Mouse (Mus musculus) MEL (cell line): ENCODE measurements around the gene Sgo2a. TPM values are rescaled to one million over a fixed set of nuclear protein-coding genes. Genes with fewer than 3 reads are reported as not detected.

Source experiments
- DNase-seq: peaks from one replicate; pipeline ENCODE4 v3.0.0; 2011; ENCODE audit warnings: low read depth, low spot score
- H3K27ac ChIP-seq: 2 replicates; pipeline ENCODE4 v1.5.1; 2012; ENCODE audit warnings: low read depth, mild to moderate bottlenecking, control low read depth, low read length, moderate library complexity; ENCODE audit not compliant: control insufficient read depth
- H3K27me3 ChIP-seq, 2 experiments: fragments of 150-350 bp in 1 of 2; sonication (generic) in 1 of 2; 2 replicates each; pipeline ENCODE4 v1.6.1; 2012; ENCODE audit warnings: low read length in 2 of 2, mild to moderate bottlenecking in 2 of 2, improper control_type of control experiment in 1 of 2, moderate library complexity in 1 of 2; ENCODE audit not compliant: insufficient read depth in 2 of 2, control insufficient read depth in 1 of 2
- H3K36me3 ChIP-seq, 2 experiments: 2 replicates each; pipeline ENCODE4 v1.6.1; 2012 to 2014; ENCODE audit warnings: low read length in 2 of 2, improper control_type of control experiment in 1 of 2, inconsistent platforms in 1 of 2, mild to moderate bottlenecking in 1 of 2; ENCODE audit not compliant: insufficient read depth in 2 of 2, control insufficient read depth in 1 of 2
- H3K4me1 ChIP-seq, 2 experiments: fragments of 150-350 bp in 1 of 2; sonication (generic) in 1 of 2; 2 replicates each; pipeline ENCODE4 v1.6.1; 2012; ENCODE audit warnings: low read length in 2 of 2, improper control_type of control experiment in 1 of 2, mild to moderate bottlenecking in 1 of 2; ENCODE audit not compliant: insufficient read depth in 2 of 2, control insufficient read depth in 1 of 2
- H3K4me3 ChIP-seq, 2 experiments: fragments of 150-350 bp in 1 of 2; sonication (generic) in 1 of 2; 2 replicates each; pipeline ENCODE4 v1.5.1; 2012; ENCODE audit warnings: low read depth in 2 of 2, low read length in 2 of 2, mild to moderate bottlenecking in 2 of 2, moderate library complexity in 2 of 2, control low read depth in 1 of 2, improper control_type of control experiment in 1 of 2; ENCODE audit not compliant: control insufficient read depth in 1 of 2, insufficient read depth in 1 of 2
- H3K79me2 ChIP-seq: 2 replicates; pipeline ENCODE4 v1.6.1; 2012; ENCODE audit warnings: mild to moderate bottlenecking, low read length, moderate library complexity; ENCODE audit not compliant: control insufficient read depth, poor library complexity, insufficient read depth
- H3K9ac ChIP-seq: 2 replicates; pipeline ENCODE4 v1.6.1; 2012; ENCODE audit warnings: low read depth, mild to moderate bottlenecking, control low read depth, low read length, moderate library complexity; ENCODE audit not compliant: control insufficient read depth, poor library complexity, severe bottlenecking
- H3K9me3 ChIP-seq: fragments of 150-350 bp; sonication (generic); replicated peaks from 2 replicates; pipeline ENCODE4 v1.6.1; 2012; ENCODE audit warnings: mild to moderate bottlenecking, low read length, improper control_type of control experiment, moderate library complexity; ENCODE audit not compliant: insufficient read depth
- BHLHE40 ChIP-seq: IDR thresholded peaks from 2 replicates; pipeline ENCODE4 v1.6.1; 2012; ENCODE audit warnings: low read depth, mild to moderate bottlenecking, inconsistent platforms, low read length, improper control_type of control experiment, borderline replicate concordance
- CHD1 ChIP-seq: IDR thresholded peaks from 2 replicates; pipeline ENCODE4 v1.6.1; 2012; ENCODE audit warnings: low read depth, mild to moderate bottlenecking, inconsistent platforms, low read length, improper control_type of control experiment
- CHD2 ChIP-seq: IDR thresholded peaks from 2 replicates; pipeline ENCODE4 v1.6.1; 2011; ENCODE audit warnings: low read length, improper control_type of control experiment
- E2F4 ChIP-seq: IDR thresholded peaks from 2 replicates; pipeline ENCODE4 v1.6.1; 2011; ENCODE audit warnings: low read depth, low read length, improper control_type of control experiment, borderline replicate concordance
- ELF1 ChIP-seq: IDR thresholded peaks from 2 replicates; pipeline ENCODE4 v1.6.1; 2014; ENCODE audit warnings: low read depth, mild to moderate bottlenecking, inconsistent platforms, low read length, improper control_type of control experiment, moderate library complexity
- ETS1 ChIP-seq: IDR thresholded peaks from 2 replicates; pipeline ENCODE4 v1.6.1; 2012; ENCODE audit warnings: low read depth, mild to moderate bottlenecking, inconsistent platforms, low read length, improper control_type of control experiment, moderate library complexity
- GABPA ChIP-seq: IDR thresholded peaks from 2 replicates; pipeline ENCODE4 v1.6.1; 2012; ENCODE audit warnings: low read depth, mild to moderate bottlenecking, inconsistent platforms, low read length, improper control_type of control experiment, moderate library complexity
- HCFC1 ChIP-seq: IDR thresholded peaks from 2 replicates; pipeline ENCODE4 v1.6.1; 2012; ENCODE audit warnings: low read depth, mild to moderate bottlenecking, inconsistent platforms, low read length, improper control_type of control experiment, moderate library complexity
- JUND ChIP-seq: IDR thresholded peaks from 2 replicates; pipeline ENCODE4 v1.6.1; 2011; ENCODE audit warnings: low read depth, mild to moderate bottlenecking, improper control_type of control experiment, low read length
- KAT2A ChIP-seq: conservative IDR thresholded peaks from 2 replicates; pipeline ENCODE4 v1.6.1; 2012; ENCODE audit warnings: low read depth, low read length, improper control_type of control experiment, inconsistent platforms
- MAFK ChIP-seq: IDR thresholded peaks from 2 replicates; pipeline ENCODE4 v1.6.1; 2011; ENCODE audit warnings: low read depth, mild to moderate bottlenecking, low read length, improper control_type of control experiment, borderline replicate concordance
- MAX ChIP-seq: IDR thresholded peaks from 2 replicates; pipeline ENCODE4 v1.6.1; 2011; ENCODE audit warnings: low read length, improper control_type of control experiment
- MXI1 ChIP-seq: IDR thresholded peaks from 2 replicates; pipeline ENCODE4 v1.6.1; 2011; ENCODE audit warnings: mild to moderate bottlenecking, low read depth, low read length, improper control_type of control experiment
- MYB ChIP-seq: IDR thresholded peaks from 2 replicates; pipeline ENCODE4 v1.6.1; 2011; ENCODE audit warnings: mild to moderate bottlenecking, low read depth, low read length, improper control_type of control experiment
- MYC ChIP-seq: IDR thresholded peaks from 2 replicates; pipeline ENCODE4 v1.6.1; 2011; ENCODE audit warnings: low read depth, mild to moderate bottlenecking, low read length, improper control_type of control experiment, moderate library complexity
- NELFE ChIP-seq: IDR thresholded peaks from 2 replicates; pipeline ENCODE4 v1.6.1; 2011; ENCODE audit warnings: low read depth, low read length, improper control_type of control experiment
- POLR2AphosphoS2 ChIP-seq: IDR thresholded peaks from 2 replicates; pipeline ENCODE4 v1.6.1; 2011; ENCODE audit warnings: low read length, improper control_type of control experiment
- POLR2AphosphoS5 ChIP-seq: IDR thresholded peaks from 2 replicates; pipeline ENCODE4 v1.6.1; 2012; ENCODE audit warnings: low read depth, borderline replicate concordance, mild to moderate bottlenecking, inconsistent platforms, low read length, moderate library complexity, mixed read lengths
- RAD21 ChIP-seq: IDR thresholded peaks from 2 replicates; pipeline ENCODE4 v1.6.1; 2011; ENCODE audit warnings: mild to moderate bottlenecking, low read depth, low read length, improper control_type of control experiment
- RCOR1 ChIP-seq: IDR thresholded peaks from 2 replicates; pipeline ENCODE4 v1.6.1; 2012; ENCODE audit warnings: low read depth, mild to moderate bottlenecking, inconsistent platforms, low read length, improper control_type of control experiment
- SIN3A ChIP-seq: IDR thresholded peaks from 2 replicates; pipeline ENCODE4 v1.6.1; 2012; ENCODE audit warnings: low read length, improper control_type of control experiment, inconsistent platforms
- TBP ChIP-seq: IDR thresholded peaks from 2 replicates; pipeline ENCODE4 v1.8.0; 2011; ENCODE audit warnings: low read depth, low read length, improper control_type of control experiment
- TCF12 ChIP-seq: IDR thresholded peaks from 2 replicates; pipeline ENCODE4 v1.6.1; 2014; ENCODE audit warnings: low read depth, mild to moderate bottlenecking, inconsistent platforms, low read length, improper control_type of control experiment, moderate library complexity
- UBTF ChIP-seq: IDR thresholded peaks from 2 replicates; pipeline ENCODE4 v1.6.1; 2012; ENCODE audit warnings: low read depth, mild to moderate bottlenecking, inconsistent platforms, low read length, improper control_type of control experiment, moderate library complexity, borderline replicate concordance; ENCODE audit not compliant: insufficient read depth
- USF1 ChIP-seq: IDR thresholded peaks from 2 replicates; pipeline ENCODE4 v1.6.1; 2014; ENCODE audit warnings: low read depth, mild to moderate bottlenecking, inconsistent platforms, low read length, improper control_type of control experiment, moderate library complexity
- USF2 ChIP-seq, 2 experiments: IDR thresholded peaks; 2 replicates each; pipeline ENCODE4 v1.6.1; 2011 to 2012; ENCODE audit warnings: improper control_type of control experiment in 2 of 2, low read length in 2 of 2, borderline replicate concordance in 1 of 2, inconsistent platforms in 1 of 2, low read depth in 1 of 2, mild to moderate bottlenecking in 1 of 2; ENCODE audit not compliant: insufficient read depth in 1 of 2
- ZMIZ1 ChIP-seq: IDR thresholded peaks from 2 replicates; pipeline ENCODE4 v1.6.1; 2012; ENCODE audit warnings: low read depth, mild to moderate bottlenecking, inconsistent platforms, low read length, improper control_type of control experiment, moderate library complexity
- ZNF384 ChIP-seq: IDR thresholded peaks from 2 replicates; pipeline ENCODE4 v1.6.1; 2012; ENCODE audit warnings: low read depth, mild to moderate bottlenecking, inconsistent platforms, low read length, improper control_type of control experiment
- polyA plus RNA-seq, 2 experiments: library from polyadenylated mRNA; stranded (reverse) in 1 of 2; unstranded in 1 of 2; fragments of >175 nt in 1 of 2; fragments of >200 nt in 1 of 2; gene quantifications; 2 replicates each; pipeline versions ENCODE4 v1.2.1 to v1.2.4; 2012; ENCODE audit warnings: low replicate concordance in 2 of 2, low read depth in 1 of 2; ENCODE audit not compliant: insufficient read length in 2 of 2, insufficient read depth in 1 of 2, missing spikeins in 1 of 2
- total RNA-seq: library from RNA; depleted of rRNA; stranded (reverse); fragments of 300-350 nt; gene quantifications from 2 replicates; pipeline ENCODE4 v1.2.3, GENCODE M21; 2012

Sgo2a gene
- total and polyA plus RNA-seq, 3 experiments: 11.5 to 48.8 (median 12.3) TPM

- TF ChIP-seq MAFK (no peak), MYC (no peak), E2F4 (no peak), USF2 (IDR thresholded peaks at IDR 0.05; ENCODE audit: borderline replicate concordance in 1 of 2, insufficient read depth in 1 of 2, low read depth in 1 of 2, low read length in 2 of 2) (no peak), SIN3A (no peak), USF1 (no peak), POLR2AphosphoS5 (no peak), HCFC1 (no peak), JUND (no peak), MYB (no peak), CHD1 (no peak), TCF12 (no peak), CHD2 (no peak), MAX (no peak), KAT2A (no peak), ZMIZ1 (no peak), RAD21 (no peak)
- Histone ChIP-seq H3K27me3 (no peaks in the 10 kb centered on the region), H3K79me2 (no peaks in the 10 kb centered on the region), H3K9me3 (no peaks in the 10 kb centered on the region), H3K4me1 (peaks cover 0 to 3% of the 10 kb centered on the region in 2 experiments; a peak in 1 of 4 replicates), H3K27ac (no peak overlapping the region), H3K4me3 (no peak overlapping the region), H3K9ac (no peak overlapping the region), H3K36me3 (peaks cover 0 to 4% of the 10 kb centered on the region in 2 experiments; a peak in 3 of 4 replicates)
- DNase-seq: no peak
Observed at GRCm38 (mm10) chr1:57955774-57956173, 40.0 kb upstream of the Sgo2a start.

DNA sequence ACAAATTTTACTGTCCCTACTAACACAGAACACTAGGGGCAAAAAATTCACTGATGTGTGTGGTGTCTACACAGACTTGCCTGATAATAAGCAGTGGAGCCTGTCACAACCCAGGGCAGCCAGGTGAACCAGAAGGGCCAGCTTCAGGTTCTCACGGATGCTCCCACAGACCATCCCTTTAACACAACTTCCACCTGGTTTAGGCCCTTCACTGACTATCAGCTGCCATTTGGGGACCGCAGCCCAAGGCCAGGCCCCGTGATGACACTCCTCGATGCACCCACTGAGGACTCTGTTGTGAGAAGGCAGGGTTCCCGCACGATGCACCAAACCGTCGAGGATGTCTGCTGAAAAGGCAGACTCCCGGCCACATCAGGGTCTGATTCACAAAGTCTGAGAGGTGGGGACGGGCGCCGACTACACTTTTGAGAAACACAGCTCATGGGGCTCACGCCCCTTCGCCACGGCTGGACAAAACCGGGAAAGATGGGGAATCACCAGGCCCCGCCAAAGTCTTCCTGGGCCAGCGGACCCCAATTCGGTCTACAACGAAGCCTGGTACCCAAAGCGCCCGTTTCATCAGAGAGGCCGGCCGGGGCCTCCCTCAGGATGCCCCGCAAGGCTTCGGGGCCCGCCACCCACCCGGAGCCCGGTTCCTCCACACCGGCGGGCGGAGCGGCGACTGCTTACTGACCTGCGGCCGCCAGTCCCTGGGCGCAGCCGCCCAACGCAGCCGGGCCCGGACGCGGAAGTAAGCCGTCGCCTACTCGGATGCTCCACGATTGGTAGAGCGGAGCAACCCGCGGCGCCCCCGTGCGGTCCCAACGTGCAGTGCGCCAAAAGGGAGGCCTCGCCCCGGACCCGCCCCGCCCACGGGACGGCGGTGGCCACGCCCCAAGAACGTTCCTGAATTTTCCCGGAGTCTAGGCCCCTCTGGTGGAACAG lies 26.2 kb upstream of the Sgo2a start:
- Histone ChIP-seq H3K36me3 (peaks cover 3 to 27% of the 10 kb centered on the region in 2 experiments), H3K27ac (peak overlapping the region; percentile 57), H3K4me3 (peak overlapping the region; percentile 96 to 98), H3K27me3 (no peaks in the 10 kb centered on the region), H3K79me2 (peaks cover 7% of the 10 kb centered on the region; the same call in 1 of the 2 replicates), H3K9ac (peak overlapping the region; percentile 97), H3K4me1 (peaks cover 7 to 19% of the 10 kb centered on the region in 2 experiments), H3K9me3 (no peaks in the 10 kb centered on the region)
- peak; percentile 89 for DNase-seq
- TF ChIP-seq BHLHE40 (no peak), CHD1 (no peak), UBTF (no peak), MYC (no peak), JUND (no peak), RAD21 (peak; percentile 18), TBP (no peak; the same call in 1 of the 2 replicates), GABPA (peak; percentile 53), RCOR1 (0 out of 2 replicates have a peak, but pooled peaks have one; percentile 44), POLR2AphosphoS2 (peak; percentile 92), ZNF384 (no peak), NELFE (peak; percentile 91), E2F4 (no peak), SIN3A (peak; percentile 78), CHD2 (no peak), MXI1 (peak; percentile 50), MAFK (no peak), ETS1 (peak; percentile 60), ELF1 (peak; percentile 97)
